Mouse (Mus musculus): Measurements from ENCODE around the gene Opn1sw. TPM values are rescaled to one million over a fixed set of nuclear protein-coding genes. Genes with fewer than 3 reads are reported as not detected.

Gene Opn1sw
- total and polyA plus RNA-seq, 2 experiments from 2014 or later = 0.63 to 2.2 TPM

- H3K4me3 ChIP-seq (ENCODE audit: low read length) = no peak overlapping the region
- TF ChIP-seq CTCF (IDR thresholded peaks at IDR 0.05; ENCODE audit: low read depth) = no peak
- H3K9ac ChIP-seq (replicated peaks; ENCODE audit: low read length) = no peak overlapping the region
- H3K27me3 ChIP-seq (ENCODE audit: insufficient read depth, low read length) = no peaks in the 10 kb centered on the region
- no peak overlapping the region for H3K27ac ChIP-seq
- H3K4me1 ChIP-seq (ENCODE audit: insufficient read depth, low read length) = no peaks in the 10 kb centered on the region
- DNase-seq (ENCODE audit: low spot score) = no peak
- no peak overlapping the region for H3K4me2 ChIP-seq (ENCODE audit: low read depth, low read length)
- H3K9me3 ChIP-seq (ENCODE audit: low read length) = no peaks in the 10 kb centered on the region
- no peaks in the 10 kb centered on the region for H3K36me3 ChIP-seq (ENCODE audit: insufficient read depth, low read length)
- WGBS = 85% methylated on average over 6 of the region's 6 CpGs
- ATAC-seq = no peak
Observed at GRCm38 (mm10) chr6:29426331-29426730, 38.1 kb upstream of the Opn1sw start.

- H3K27ac ChIP-seq = no peak overlapping the region
- 73% methylated on average over 8 of the region's 8 CpGs for WGBS
- no peaks in the 10 kb centered on the region for H3K4me1 ChIP-seq (ENCODE audit: insufficient read depth, low read length)
- no peaks in the 10 kb centered on the region for H3K36me3 ChIP-seq (ENCODE audit: insufficient read depth, low read length)
- no peak overlapping the region for H3K9ac ChIP-seq (replicated peaks; ENCODE audit: low read length)
- DNase-seq (ENCODE audit: low spot score) = no peak
- no peak for TF ChIP-seq CTCF (IDR thresholded peaks at IDR 0.05; ENCODE audit: low read depth)
- H3K9me3 ChIP-seq (ENCODE audit: low read length) = no peaks in the 10 kb centered on the region
- H3K4me2 ChIP-seq (ENCODE audit: low read depth, low read length) = no peak overlapping the region
- H3K4me3 ChIP-seq (ENCODE audit: low read length) = no peak overlapping the region
- ATAC-seq = no peak
- H3K27me3 ChIP-seq (ENCODE audit: insufficient read depth, low read length) = no peaks in the 10 kb centered on the region
Observed at GRCm38 (mm10) chr6:29425118-29425517, 36.9 kb upstream of the Opn1sw start.

DNA sequence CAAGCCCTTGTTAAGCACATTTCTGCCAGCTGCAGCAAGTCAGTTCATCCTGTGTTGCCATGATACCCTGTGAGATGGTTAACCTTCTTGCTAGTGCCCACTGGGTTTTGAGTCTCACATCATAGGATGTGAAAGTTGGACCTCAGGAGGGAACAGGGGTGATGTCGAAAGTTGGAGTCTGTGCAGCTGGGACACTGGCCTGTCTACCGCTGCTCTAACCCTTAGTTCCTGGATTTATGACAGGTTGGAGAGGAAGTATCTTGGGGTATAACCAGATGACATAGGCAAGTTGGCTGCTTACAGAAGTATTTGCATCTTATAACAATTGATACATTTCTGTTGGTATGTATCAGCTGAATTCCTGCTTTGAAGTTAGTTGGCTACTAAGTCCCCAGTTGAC lies 32.3 kb upstream of the Opn1sw start:
- no peaks in the 10 kb centered on the region for H3K4me1 ChIP-seq (ENCODE audit: insufficient read depth, low read length)
- no peak overlapping the region for H3K27ac ChIP-seq
- H3K4me3 ChIP-seq (ENCODE audit: low read length) = no peak overlapping the region
- ATAC-seq = no peak
- H3K9ac ChIP-seq (replicated peaks; ENCODE audit: low read length) = no peak overlapping the region
- TF ChIP-seq CTCF (IDR thresholded peaks at IDR 0.05; ENCODE audit: low read depth) = no peak
- no peaks in the 10 kb centered on the region for H3K27me3 ChIP-seq (ENCODE audit: insufficient read depth, low read length)
- no peak overlapping the region for H3K4me2 ChIP-seq (ENCODE audit: low read depth, low read length)
- no peak for DNase-seq (ENCODE audit: low spot score)
- 95% methylated on average over 2 of the region's 2 CpGs for WGBS
- H3K36me3 ChIP-seq (ENCODE audit: insufficient read depth, low read length) = peaks cover 19% of the 10 kb centered on the region
- H3K9me3 ChIP-seq (ENCODE audit: low read length) = no peaks in the 10 kb centered on the region

GRCm38 (mm10) chr6:29415446-29415845 lies 27.2 kb upstream of the Opn1sw start:
- DNase-seq (ENCODE audit: low spot score) (no peak), ATAC-seq (no peak)
- Histone ChIP-seq H3K27me3 (ENCODE audit: insufficient read depth, low read length) (no peaks in the 10 kb centered on the region), H3K4me1 (ENCODE audit: insufficient read depth, low read length) (no peaks in the 10 kb centered on the region), H3K36me3 (ENCODE audit: insufficient read depth, low read length) (peaks cover 51% of the 10 kb centered on the region), H3K4me2 (ENCODE audit: low read depth, low read length) (no peak overlapping the region), H3K9me3 (ENCODE audit: low read length) (no peaks in the 10 kb centered on the region), H3K4me3 (ENCODE audit: low read length) (no peak overlapping the region), H3K27ac (no peak overlapping the region), H3K9ac (replicated peaks; ENCODE audit: low read length) (no peak overlapping the region)
- WGBS = 88% methylated on average over 9 of the region's 9 CpGs
- TF ChIP-seq CTCF (IDR thresholded peaks at IDR 0.05; ENCODE audit: low read depth) = no peak

- Histone ChIP-seq H3K27me3 (ENCODE audit: insufficient read depth, low read length) (no peaks in the 10 kb centered on the region), H3K4me3 (ENCODE audit: low read length) (no peak overlapping the region), H3K9ac (replicated peaks; ENCODE audit: low read length) (no peak overlapping the region), H3K27ac (no peak overlapping the region), H3K4me1 (ENCODE audit: insufficient read depth, low read length) (no peaks in the 10 kb centered on the region), H3K9me3 (ENCODE audit: low read length) (no peaks in the 10 kb centered on the region), H3K36me3 (ENCODE audit: insufficient read depth, low read length) (peaks cover 27% of the 10 kb centered on the region), H3K4me2 (ENCODE audit: low read depth, low read length) (no peak overlapping the region)
- 58% methylated on average over 6 of the region's 6 CpGs for WGBS
- no peak for TF ChIP-seq CTCF (IDR thresholded peaks at IDR 0.05; ENCODE audit: low read depth)
- DNase-seq (ENCODE audit: low spot score) (peak; percentile 22), ATAC-seq (no peak)
Observed at GRCm38 (mm10) chr6:29406412-29406811, 18.1 kb upstream of the Opn1sw start.

DNA sequence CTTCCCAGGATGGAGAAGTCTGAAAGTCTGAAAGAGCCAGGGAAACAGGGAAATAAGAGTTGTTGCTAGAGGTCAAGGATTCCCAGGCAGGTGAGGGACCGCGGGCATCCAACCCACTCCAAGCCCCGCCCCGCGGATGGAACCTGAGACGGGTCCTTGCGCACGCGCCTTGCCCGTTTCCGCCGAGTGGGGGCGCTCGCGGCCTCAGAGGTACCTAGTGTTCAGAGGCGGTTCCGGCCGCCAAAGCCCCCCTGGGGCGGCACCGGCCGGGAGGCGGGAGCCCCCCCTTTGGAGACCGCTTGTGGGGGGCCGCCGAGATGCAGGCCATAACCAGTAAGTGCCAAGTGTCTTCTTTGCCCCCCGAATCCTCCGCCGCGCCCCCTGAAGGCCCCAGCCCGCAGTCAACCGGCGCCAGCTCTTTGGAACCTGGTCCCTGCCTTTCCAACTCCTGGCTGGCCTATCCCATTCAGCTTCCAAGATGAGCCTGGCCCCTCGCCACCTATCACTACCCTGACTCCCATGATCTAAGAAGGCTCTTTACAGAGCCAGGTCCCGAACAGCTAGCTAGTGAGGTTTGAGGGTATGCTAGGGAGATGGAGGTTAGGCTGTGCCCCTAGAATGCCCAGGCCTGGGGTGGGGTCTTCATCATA lies 14.6 kb upstream of the Opn1sw start:
- no peak overlapping the region for H3K4me3 ChIP-seq (ENCODE audit: low read length)
- H3K36me3 ChIP-seq (ENCODE audit: insufficient read depth, low read length) = peaks cover 2% of the 10 kb centered on the region
- H3K9ac ChIP-seq (replicated peaks; ENCODE audit: low read length) = no peak overlapping the region
- ATAC-seq = no peak; the same call in 1 of the 2 replicates
- H3K27me3 ChIP-seq (ENCODE audit: insufficient read depth, low read length) = no peaks in the 10 kb centered on the region
- TF ChIP-seq CTCF (IDR thresholded peaks at IDR 0.05; ENCODE audit: low read depth) = 0 out of 2 replicates have a peak, but pooled peaks have one; percentile 30
- no peak overlapping the region; the same call in 1 of the 2 replicates for H3K4me2 ChIP-seq (ENCODE audit: low read depth, low read length)
- H3K4me1 ChIP-seq (ENCODE audit: insufficient read depth, low read length) = no peaks in the 10 kb centered on the region
- H3K9me3 ChIP-seq (ENCODE audit: low read length) = no peaks in the 10 kb centered on the region
- no peak overlapping the region for H3K27ac ChIP-seq
- WGBS = 9% methylated on average over 34 of the region's 34 CpGs
- peak; percentile 53 for DNase-seq (ENCODE audit: low spot score)

GRCm38 (mm10) chr6:29399851-29400250 lies 11.6 kb upstream of the Opn1sw start:
- Histone ChIP-seq H3K27ac (no peak overlapping the region), H3K4me1 (ENCODE audit: insufficient read depth, low read length) (no peaks in the 10 kb centered on the region), H3K9ac (replicated peaks; ENCODE audit: low read length) (no peak overlapping the region), H3K4me2 (ENCODE audit: low read depth, low read length) (no peak overlapping the region), H3K4me3 (ENCODE audit: low read length) (no peak overlapping the region), H3K9me3 (ENCODE audit: low read length) (no peaks in the 10 kb centered on the region), H3K27me3 (ENCODE audit: insufficient read depth, low read length) (no peaks in the 10 kb centered on the region), H3K36me3 (ENCODE audit: insufficient read depth, low read length) (no peaks in the 10 kb centered on the region)
- no peak for TF ChIP-seq CTCF (IDR thresholded peaks at IDR 0.05; ENCODE audit: low read depth)
- DNase-seq (ENCODE audit: low spot score) (no peak), ATAC-seq (no peak)
- WGBS = 67% methylated on average over 4 of the region's 4 CpGs

Measured in hindbrain, postnatal 0 days (tissue).